Mouse (Mus musculus): ENCODE measurements around the gene Pcsk1. TPM values are rescaled to one million over a fixed set of nuclear protein-coding genes. Genes with fewer than 3 reads are reported as not detected.

Pcsk1 gene
- polyA plus RNA-seq, 1 experiment from 2014 or later: not detected

DNA sequence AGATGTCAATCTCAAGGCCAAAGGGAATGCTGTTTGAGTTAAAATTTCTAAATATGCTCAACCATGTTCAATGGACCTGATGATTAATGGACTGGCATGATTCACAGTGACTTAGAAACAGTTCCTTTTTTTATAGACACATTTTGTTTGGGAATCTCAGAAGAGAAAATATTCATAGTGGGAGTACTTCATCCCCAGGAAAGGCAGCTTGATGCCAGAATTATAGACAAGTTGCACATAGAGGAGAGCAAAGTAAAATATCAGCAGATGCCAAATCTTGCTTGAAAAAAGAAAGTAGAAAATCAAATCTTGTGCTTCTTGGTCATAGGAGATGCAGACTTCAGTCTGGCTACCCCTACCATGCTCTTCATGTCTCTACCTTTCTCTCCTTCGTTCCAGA lies 25.2 kb downstream of the Pcsk1 start:
- H3K9ac ChIP-seq (ENCODE audit: low read depth, low read length): no peak overlapping the region
- no peaks in the 10 kb centered on the region for H3K36me3 ChIP-seq (ENCODE audit: control insufficient read depth, insufficient read depth, low read length)
- no peak for ATAC-seq (ENCODE audit: low FRiP score, low TSS enrichment)
- WGBS: 70% methylated on average over 1 of the region's 1 CpGs
- H3K9me3 ChIP-seq (ENCODE audit: control insufficient read depth, low read length): no peaks in the 10 kb centered on the region
- no peaks in the 10 kb centered on the region for H3K4me1 ChIP-seq (ENCODE audit: control insufficient read depth, insufficient read depth, low read length)
- no peak overlapping the region for H3K4me3 ChIP-seq (ENCODE audit: low read length)
- no peak overlapping the region for H3K4me2 ChIP-seq (replicated peaks; ENCODE audit: low read depth, low read length)
- H3K27ac ChIP-seq (ENCODE audit: low read depth, low read length): no peak overlapping the region
- H3K27me3 ChIP-seq (ENCODE audit: control insufficient read depth, insufficient read depth, low read length): no peaks in the 10 kb centered on the region

- no peak overlapping the region for H3K9ac ChIP-seq (ENCODE audit: low read depth, low read length)
- ATAC-seq (ENCODE audit: low FRiP score, low TSS enrichment): no peak
- H3K27ac ChIP-seq (ENCODE audit: low read depth, low read length): no peak overlapping the region
- no peaks in the 10 kb centered on the region for H3K36me3 ChIP-seq (ENCODE audit: control insufficient read depth, insufficient read depth, low read length)
- no peak overlapping the region for H3K4me2 ChIP-seq (replicated peaks; ENCODE audit: low read depth, low read length)
- H3K9me3 ChIP-seq (ENCODE audit: control insufficient read depth, low read length): no peaks in the 10 kb centered on the region
- no peaks in the 10 kb centered on the region for H3K27me3 ChIP-seq (ENCODE audit: control insufficient read depth, insufficient read depth, low read length)
- H3K4me3 ChIP-seq (ENCODE audit: low read length): no peak overlapping the region
- H3K4me1 ChIP-seq (ENCODE audit: control insufficient read depth, insufficient read depth, low read length): no peaks in the 10 kb centered on the region
Observed at GRCm38 (mm10) chr13:75135833-75136232, 46.2 kb downstream of the Pcsk1 start.

- Histone ChIP-seq H3K9me3 (ENCODE audit: control insufficient read depth, low read length) (no peaks in the 10 kb centered on the region), H3K4me2 (replicated peaks; ENCODE audit: low read depth, low read length) (no peak overlapping the region), H3K4me3 (ENCODE audit: low read length) (no peak overlapping the region), H3K9ac (ENCODE audit: low read depth, low read length) (no peak overlapping the region), H3K36me3 (ENCODE audit: control insufficient read depth, insufficient read depth, low read length) (no peaks in the 10 kb centered on the region), H3K27me3 (ENCODE audit: control insufficient read depth, insufficient read depth, low read length) (no peaks in the 10 kb centered on the region), H3K4me1 (ENCODE audit: control insufficient read depth, insufficient read depth, low read length) (no peaks in the 10 kb centered on the region), H3K27ac (ENCODE audit: low read depth, low read length) (no peak overlapping the region)
- ATAC-seq (ENCODE audit: low FRiP score, low TSS enrichment): no peak
- 43% methylated on average over 1 of the region's 1 CpGs for WGBS
Observed at GRCm38 (mm10) chr13:75160661-75161060, 71.0 kb downstream of the Pcsk1 start.

DNA sequence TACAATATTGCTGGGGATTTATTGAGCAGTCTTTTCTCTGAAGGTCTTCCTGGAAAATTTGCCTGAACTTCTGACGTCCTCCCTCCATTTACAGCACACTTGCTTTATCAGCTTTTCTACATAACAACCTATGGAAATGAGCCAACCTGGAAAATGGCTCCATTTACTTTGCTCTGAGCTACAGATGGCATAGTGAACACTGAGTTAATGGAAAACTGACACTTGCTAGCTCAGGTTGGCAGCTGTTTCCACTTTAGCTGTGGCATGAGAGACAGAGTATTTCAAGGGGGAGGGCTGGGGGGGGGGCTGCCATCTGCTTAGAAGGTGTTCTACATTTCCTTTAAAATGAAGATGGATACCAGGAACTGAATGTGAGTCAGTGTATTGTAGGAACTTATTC lies 73.8 kb downstream of the Pcsk1 start:
- no peak overlapping the region for H3K9ac ChIP-seq (ENCODE audit: low read depth, low read length)
- H3K4me1 ChIP-seq (ENCODE audit: control insufficient read depth, insufficient read depth, low read length): no peaks in the 10 kb centered on the region
- no peak for ATAC-seq (ENCODE audit: low FRiP score, low TSS enrichment)
- H3K4me3 ChIP-seq (ENCODE audit: low read length): no peak overlapping the region
- no peaks in the 10 kb centered on the region for H3K27me3 ChIP-seq (ENCODE audit: control insufficient read depth, insufficient read depth, low read length)
- no peak overlapping the region for H3K27ac ChIP-seq (ENCODE audit: low read depth, low read length)
- no peaks in the 10 kb centered on the region for H3K36me3 ChIP-seq (ENCODE audit: control insufficient read depth, insufficient read depth, low read length)
- no peak overlapping the region for H3K4me2 ChIP-seq (replicated peaks; ENCODE audit: low read depth, low read length)
- 67% methylated on average over 1 of the region's 1 CpGs for WGBS
- no peaks in the 10 kb centered on the region for H3K9me3 ChIP-seq (ENCODE audit: control insufficient read depth, low read length)

Data from kidney, embryonic 14.5 days (tissue).